Mouse (Mus musculus) hindbrain, embryonic 11.5 days (tissue): Measurements from ENCODE around the gene Prkaca. TPM values are rescaled to one million over a fixed set of nuclear protein-coding genes. Genes with fewer than 3 reads are reported as not detected.

Experiments
- ATAC-seq: fragments of 200-750 bp; cut with Nextera tagmentation; 2 replicates; pipeline ENCODE4 v1.8.0; 2017; ENCODE audit warnings: mild to moderate bottlenecking, moderate TSS enrichment, moderate library complexity; ENCODE audit not compliant: low FRiP score
- DNase-seq: peaks from one replicate; pipeline ENCODE4 v3.0.0-alpha.2; 2015; ENCODE audit warnings: low spot score
- H3K27ac ChIP-seq: fragments of 300-500 bp; sonication (generic); 2 replicates; pipeline ENCODE4 v1.5.1; 2014; ENCODE audit warnings: mild to moderate bottlenecking, low read depth, low read length
- H3K27me3 ChIP-seq: fragments of 300-500 bp; sonication (generic); 2 replicates; pipeline ENCODE4 v1.6.1; 2014; ENCODE audit warnings: mild to moderate bottlenecking, low read length, moderate library complexity, mixed read lengths; ENCODE audit not compliant: control insufficient read depth, insufficient read depth
- H3K36me3 ChIP-seq: fragments of 300-500 bp; sonication (generic); 2 replicates; pipeline ENCODE4 v1.6.1; 2014; ENCODE audit warnings: mild to moderate bottlenecking, low read length, moderate library complexity, mixed read lengths; ENCODE audit not compliant: control insufficient read depth, insufficient read depth
- H3K4me1 ChIP-seq: fragments of 300-500 bp; sonication (generic); replicated peaks from 2 replicates; pipeline ENCODE4 v1.6.1; 2014; ENCODE audit warnings: low read length, mixed read lengths; ENCODE audit not compliant: control insufficient read depth, insufficient read depth
- H3K4me2 ChIP-seq: fragments of 300-500 bp; sonication (generic); replicated peaks from 2 replicates; pipeline ENCODE4 v1.6.1; 2014; ENCODE audit warnings: mild to moderate bottlenecking, low read depth, low read length
- H3K4me3 ChIP-seq: fragments of 300-500 bp; sonication (generic); 2 replicates; pipeline ENCODE4 v1.5.1; 2014; ENCODE audit warnings: low read depth, low read length
- H3K9ac ChIP-seq: fragments of 300-500 bp; sonication (generic); 2 replicates; pipeline ENCODE4 v1.6.1; 2014; ENCODE audit warnings: low read depth, low read length
- H3K9me3 ChIP-seq: fragments of 300-500 bp; sonication (generic); 2 replicates; pipeline ENCODE4 v1.6.1; 2016; ENCODE audit warnings: low read length; ENCODE audit not compliant: control insufficient read depth
- WGBS: fragments of 180-500 bp; shearing (Covaris S2); extraction: QIAGEN DNeasy Blood & Tissue Kit; methylation state at CpG from one replicate; pipeline ENCODE4 v1.1.7; 2014; 5-methylcytosine and 5-hydroxymethylcytosine counted together
- polyA plus RNA-seq: library from polyadenylated mRNA; unstranded; fragments of >200 nt; fragmentation: Nextera tagmentation; extraction: Ambion mirVana; gene quantifications from 2 replicates; pipeline ENCODE4 v1.2.1, GENCODE M21; 2014

Gene Prkaca
- polyA plus RNA-seq, 1 experiment from 2014 or later = 139 TPM

DNA sequence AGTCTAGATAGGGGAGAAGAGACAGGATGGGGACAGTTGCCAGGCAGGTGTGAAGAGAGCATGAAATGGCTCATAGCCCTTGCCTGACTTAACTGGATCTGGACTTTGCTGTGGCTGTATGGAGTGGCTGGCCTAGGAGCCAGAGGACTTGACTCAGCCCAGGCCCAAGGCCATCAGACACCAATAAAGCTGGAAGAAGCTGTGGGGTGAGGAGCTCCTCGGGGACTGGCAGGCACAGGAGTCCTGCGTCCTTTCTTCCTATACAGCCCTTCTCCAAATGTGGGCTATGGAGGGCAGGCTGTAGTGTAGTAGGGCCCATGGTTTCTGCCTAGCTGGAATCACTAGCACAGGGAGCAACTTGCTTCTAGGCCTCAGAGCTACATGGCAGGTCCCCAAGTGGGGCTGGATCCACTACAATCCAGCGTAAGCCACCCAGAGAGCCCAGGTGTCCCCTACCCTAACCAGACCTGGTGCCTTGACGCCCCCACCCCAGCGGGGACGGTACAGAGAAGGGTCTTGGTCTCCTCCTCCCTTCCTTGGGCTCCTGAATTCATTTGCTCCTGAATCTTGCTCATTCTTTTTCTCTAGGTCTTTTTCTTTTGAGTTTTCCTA is 31.6 kb upstream of the Prkaca start:
- DNase-seq (no peak), ATAC-seq (no peak)
- Histone ChIP-seq H3K27ac (no peak overlapping the region), H3K9me3 (no peaks in the 10 kb centered on the region), H3K4me3 (no peak overlapping the region), H3K9ac (no peak overlapping the region), H3K36me3 (peaks cover 5% of the 10 kb centered on the region; the same call in 1 of the 2 replicates), H3K4me2 (no peak overlapping the region), H3K27me3 (no peaks in the 10 kb centered on the region), H3K4me1 (no peaks in the 10 kb centered on the region)
- WGBS = 78% methylated on average over 6 of the region's 6 CpGs

DNA sequence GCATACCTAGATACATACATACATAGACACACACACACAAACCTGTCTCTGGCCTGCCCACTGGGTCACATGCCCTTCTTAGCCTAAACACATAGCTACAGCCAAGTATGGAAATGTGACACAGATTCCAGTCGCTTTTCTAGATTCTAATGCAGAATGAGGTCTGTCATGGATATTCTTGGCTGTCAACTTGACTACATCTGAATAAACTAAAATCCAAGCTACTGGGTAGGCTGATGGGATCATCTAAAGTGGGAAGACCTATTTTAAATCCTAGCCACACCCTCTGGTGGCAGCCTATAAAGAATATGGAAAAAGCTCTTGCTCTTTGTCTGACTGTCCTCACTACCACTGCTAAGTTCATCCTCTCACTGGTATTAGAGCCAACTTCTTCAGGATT is 30.3 kb upstream of the Prkaca start:
- H3K4me3 ChIP-seq = no peak overlapping the region
- no peak overlapping the region for H3K4me2 ChIP-seq
- peaks cover 2% of the 10 kb centered on the region; the same call in 1 of the 2 replicates for H3K36me3 ChIP-seq
- WGBS = 95% methylated on average over 1 of the region's 1 CpGs
- H3K27ac ChIP-seq = no peak overlapping the region
- no peaks in the 10 kb centered on the region for H3K27me3 ChIP-seq
- DNase-seq (no peak), ATAC-seq (no peak)
- H3K9ac ChIP-seq = no peak overlapping the region
- no peaks in the 10 kb centered on the region for H3K4me1 ChIP-seq
- no peaks in the 10 kb centered on the region for H3K9me3 ChIP-seq

DNA sequence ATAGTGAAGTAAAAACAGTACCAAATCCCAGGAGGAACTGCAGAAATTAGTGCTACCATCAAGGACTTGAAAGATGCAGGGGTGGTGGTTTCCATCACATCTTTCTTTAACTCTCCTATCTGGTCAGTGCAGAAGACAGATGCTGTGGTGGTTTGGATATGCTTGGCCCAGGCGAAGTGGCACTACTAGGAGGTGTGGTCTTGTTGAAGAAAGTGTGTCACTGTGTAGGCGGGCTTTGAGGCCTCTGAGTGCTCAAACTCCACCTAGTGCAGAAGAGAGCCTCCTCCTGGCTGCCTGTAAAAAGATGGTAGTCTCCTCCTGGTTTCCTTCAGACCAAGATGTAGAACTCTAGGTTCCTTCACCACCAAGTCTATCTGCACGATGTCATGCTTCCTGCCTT is 27.3 kb upstream of the Prkaca start:
- no peaks in the 10 kb centered on the region for H3K9me3 ChIP-seq
- H3K4me1 ChIP-seq = no peaks in the 10 kb centered on the region
- H3K4me3 ChIP-seq = no peak overlapping the region
- no peak overlapping the region for H3K4me2 ChIP-seq
- 66% methylated on average over 3 of the region's 3 CpGs for WGBS
- H3K27me3 ChIP-seq = no peaks in the 10 kb centered on the region
- no peak overlapping the region for H3K9ac ChIP-seq
- ATAC-seq (no peak), DNase-seq (no peak)
- H3K27ac ChIP-seq = no peak overlapping the region
- H3K36me3 ChIP-seq = no peaks in the 10 kb centered on the region

DNA sequence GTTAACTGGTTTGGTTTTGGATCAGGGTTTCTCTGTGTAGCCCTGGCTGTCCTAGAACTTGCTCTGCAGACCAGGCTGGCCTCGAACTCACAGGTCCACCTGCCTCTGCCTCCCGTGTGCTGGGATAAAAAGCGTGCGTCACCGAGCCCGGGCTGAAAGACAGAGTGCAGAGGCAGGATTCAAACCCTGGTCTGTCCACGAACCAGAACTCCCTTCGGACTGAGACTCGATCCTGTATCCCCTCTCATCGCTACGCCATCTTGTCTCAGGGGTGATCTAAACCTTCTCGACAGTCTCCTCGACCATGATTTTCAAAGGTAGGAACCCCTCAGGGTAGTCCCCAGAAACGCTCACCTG is 18.1 kb upstream of the Prkaca start:
- ATAC-seq = no peak

DNA sequence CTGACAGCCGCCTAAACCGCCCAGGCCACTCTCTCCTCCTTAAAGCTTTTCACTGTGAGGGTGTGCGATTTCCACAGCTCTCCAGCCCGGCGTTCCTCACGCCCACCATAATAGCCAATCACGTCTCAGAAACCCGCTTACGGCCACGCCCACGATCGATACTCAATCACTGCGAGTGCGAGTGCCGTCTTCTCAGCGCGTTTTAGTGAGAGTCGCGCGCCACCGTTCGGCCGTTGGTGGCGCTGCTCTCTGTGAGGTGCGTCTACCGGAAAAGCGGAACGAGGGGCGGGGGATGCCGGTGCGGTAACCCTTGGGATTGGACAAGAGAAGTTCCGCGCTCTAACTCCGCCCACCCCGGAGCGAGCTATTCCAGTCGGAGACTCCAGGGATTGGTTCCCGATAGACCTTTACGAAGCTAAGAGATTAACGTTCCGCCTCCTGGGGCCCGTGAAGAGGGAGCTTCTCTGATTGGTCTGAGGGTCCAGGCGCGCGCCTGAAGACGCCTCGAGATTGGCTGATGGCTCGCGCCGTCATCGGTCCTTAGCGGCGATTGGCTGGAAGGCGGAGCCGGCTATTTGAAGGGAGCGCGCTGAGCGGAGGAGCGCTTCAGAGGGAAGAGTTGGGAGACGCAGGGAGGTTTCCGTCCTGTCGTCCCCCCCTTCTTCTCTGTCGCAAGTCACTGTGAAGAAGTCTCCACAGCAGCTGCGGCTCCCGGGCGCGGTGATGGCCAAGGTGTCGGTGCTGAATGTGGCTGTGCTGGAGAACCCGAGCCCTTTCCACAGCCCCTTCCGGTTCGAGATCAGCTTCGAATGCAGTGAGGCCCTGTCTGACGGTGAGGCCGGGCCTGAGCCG is 17.5 kb upstream of the Prkaca start, which contains the start of the genes Gm10644 and Asf1b:
Gene Gm10644, minus strand, starts transcription at position 100 of the 852 bp plus-strand sequence.
Gene Asf1b, plus strand, starts transcription at position 402 of the 852 bp plus-strand sequence.
- ATAC-seq = peak; percentile 100
- Histone ChIP-seq H3K4me1 (peaks cover 8% of the 10 kb centered on the region; the same call in 1 of the 2 replicates), H3K27ac (no peak within 1 kb of the TSS)

More for the DNA sequence above, 18.1 kb upstream of the Prkaca start:
- Histone ChIP-seq H3K27me3 (no peaks in the 10 kb centered on the region), H3K4me3 (peak overlapping the region; percentile 65), H3K9me3 (no peaks in the 10 kb centered on the region), H3K27ac (no peak overlapping the region), H3K36me3 (no peaks in the 10 kb centered on the region), H3K4me2 (peak overlapping the region; percentile 44), H3K4me1 (peaks cover 8% of the 10 kb centered on the region; the same call in 1 of the 2 replicates), H3K9ac (peak overlapping the region; percentile 49; the same call in 1 of the 2 replicates)
- 2% methylated on average over 14 of the region's 14 CpGs for WGBS
- no peak for DNase-seq

DNA sequence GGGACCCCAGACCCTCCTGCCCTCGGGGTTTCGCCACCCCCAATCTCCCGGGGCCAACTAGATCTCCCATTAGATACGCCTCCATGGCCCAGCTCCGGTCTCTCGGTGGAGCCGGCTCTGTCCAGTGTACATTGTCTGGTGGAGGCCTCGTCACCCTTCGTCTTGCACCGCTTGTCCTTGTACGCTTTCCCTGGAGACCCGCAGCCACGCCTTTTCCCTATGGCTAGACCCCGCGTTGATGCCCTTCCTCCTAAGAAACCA is 16.9 kb upstream of the Prkaca start:
- H3K4me1 ChIP-seq = peaks cover 8% of the 10 kb centered on the region; the same call in 1 of the 2 replicates
- DNase-seq = no peak
- no peak overlapping the region for H3K27ac ChIP-seq
- H3K36me3 ChIP-seq = no peaks in the 10 kb centered on the region
- WGBS = 2% methylated on average over 15 of the region's 15 CpGs
- H3K9me3 ChIP-seq = no peaks in the 10 kb centered on the region
- peak overlapping the region; percentile 80 for H3K4me2 ChIP-seq
- no peaks in the 10 kb centered on the region for H3K27me3 ChIP-seq
- peak overlapping the region; percentile 65 for H3K4me3 ChIP-seq
- no peak; the same call in 1 of the 2 replicates for ATAC-seq
- peak overlapping the region; percentile 62 for H3K9ac ChIP-seq

More for the DNA sequence above, 17.5 kb upstream of the Prkaca start, which contains the start of the genes Gm10644 and Asf1b:
- WGBS = under 1% methylated on average over 75 of the region's 75 CpGs
- H3K27me3 ChIP-seq = no peaks in the 10 kb centered on the region
- peak within 1 kb of the TSS; percentile 80 for H3K4me2 ChIP-seq
- peak; percentile 100 for DNase-seq
- peak within 1 kb of the TSS; percentile 62 for H3K9ac ChIP-seq
- peak within 1 kb of the TSS; percentile 65 for H3K4me3 ChIP-seq
- H3K9me3 ChIP-seq = no peaks in the 10 kb centered on the region
- H3K36me3 ChIP-seq = no peaks in the 10 kb centered on the region

DNA sequence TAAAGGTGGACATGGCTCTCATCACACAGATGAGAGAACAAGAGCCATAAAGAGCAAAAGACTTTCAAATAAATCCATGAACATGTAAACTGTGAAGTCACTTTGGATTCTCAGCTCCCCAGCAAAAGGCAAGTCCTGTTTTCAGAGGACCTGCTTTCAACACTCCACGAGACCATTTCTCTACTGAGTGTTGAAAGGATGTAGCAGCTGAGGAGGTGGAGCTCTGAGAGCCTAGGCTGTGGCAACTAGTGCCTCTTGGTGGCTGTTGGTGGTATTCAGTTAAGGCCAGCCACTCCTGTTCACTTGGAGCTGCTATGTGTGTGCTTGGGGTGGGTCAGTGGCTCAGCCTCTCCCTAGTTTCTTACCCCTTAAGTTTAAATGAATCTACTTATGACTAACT is 16.0 kb upstream of the Prkaca start:
- H3K27ac ChIP-seq = no peak overlapping the region
- DNase-seq (peak; percentile 37), ATAC-seq (no peak)
- no peaks in the 10 kb centered on the region for H3K9me3 ChIP-seq
- H3K4me1 ChIP-seq = peaks cover 8% of the 10 kb centered on the region; the same call in 1 of the 2 replicates
- H3K9ac ChIP-seq = 0 out of 2 replicates have a peak overlapping the region, but pooled peaks have one; percentile 8
- peak overlapping the region; percentile 80 for H3K4me2 ChIP-seq
- H3K4me3 ChIP-seq = peak overlapping the region; percentile 65
- H3K36me3 ChIP-seq = no peaks in the 10 kb centered on the region
- 50% methylated on average over 1 of the region's 1 CpGs for WGBS
- H3K27me3 ChIP-seq = no peaks in the 10 kb centered on the region

DNA sequence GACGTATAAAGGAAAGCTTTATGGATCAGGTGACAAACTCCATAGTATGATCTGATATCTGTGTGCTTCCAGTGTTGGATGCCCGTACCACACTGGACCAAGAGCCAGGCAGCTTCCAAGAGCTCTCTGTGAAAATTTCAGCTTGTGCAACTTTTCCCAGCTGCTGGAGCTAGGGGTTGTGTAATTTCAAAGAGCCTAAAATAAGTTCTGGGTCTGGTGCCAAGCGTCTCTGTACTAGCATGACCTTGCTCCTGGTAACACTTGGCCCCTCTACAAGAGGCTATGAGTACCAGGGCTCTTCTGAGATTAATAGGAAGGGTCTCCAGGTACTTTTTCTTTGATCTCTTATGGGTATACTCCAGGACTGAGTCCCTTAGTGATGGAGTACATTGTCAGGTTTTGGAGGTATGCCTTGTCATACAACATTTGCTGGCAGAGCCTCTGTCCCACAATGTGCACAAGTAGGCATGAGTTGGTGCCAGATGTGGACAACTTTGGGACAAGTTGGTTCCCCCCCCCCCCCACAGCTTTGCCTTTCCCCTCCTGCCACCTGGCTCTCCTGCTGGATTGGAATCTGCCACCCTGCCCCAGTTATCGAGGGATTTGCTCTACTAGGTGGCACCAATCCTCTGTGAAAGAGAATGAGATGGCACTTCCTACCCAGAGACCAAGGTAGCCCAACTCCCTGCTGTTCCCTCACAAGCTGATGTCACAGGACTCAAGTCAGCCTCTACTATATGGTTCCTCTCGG is 8.6 kb upstream of the Prkaca start:
- Histone ChIP-seq H3K4me3 (no peak overlapping the region), H3K27ac (no peak overlapping the region), H3K9me3 (no peaks in the 10 kb centered on the region), H3K4me1 (no peaks in the 10 kb centered on the region), H3K36me3 (0 out of 2 replicates have a peak, but pooled peaks cover under 1% of the 10 kb centered on the region), H3K4me2 (no peak overlapping the region), H3K9ac (no peak overlapping the region), H3K27me3 (no peaks in the 10 kb centered on the region)
- DNase-seq (no peak), ATAC-seq (no peak)
- WGBS = 94% methylated on average over 5 of the region's 5 CpGs
